Mouse (Mus musculus): ENCODE results near the gene Creb3l2.
"Not testable (repeated sequence)": the region's sequence is repeated elsewhere in the genome, so short reads cannot be mapped to it uniquely, and the experiment has no call there.

The Creb3l2 gene

GRCm38 (mm10) chr6:37442041-37442667, at the start of gene Creb3l2:
Creb3l2 (minus strand) TSS chr6:37442146.
- peak; percentile 98 for DNase-seq (ENCODE audit: low read depth)

GRCm38 (mm10) chr6:37486502-37486901, 44.6 kb upstream of the Creb3l2 start:
- DNase-seq (ENCODE audit: low read depth) = no peak

- DNase-seq (ENCODE audit: low read depth) = no peak
Measured at GRCm38 (mm10) chr6:37484588-37485070, 42.7 kb upstream of the Creb3l2 start.

- peak; percentile 31 for DNase-seq (ENCODE audit: low read depth)
Measured at GRCm38 (mm10) chr6:37483262-37483661, 41.3 kb upstream of the Creb3l2 start.

- no peak for DNase-seq (ENCODE audit: low read depth)
Measured at GRCm38 (mm10) chr6:37481147-37481546, 39.2 kb upstream of the Creb3l2 start.

- DNase-seq (ENCODE audit: low read depth) = no peak
Measured at GRCm38 (mm10) chr6:37480008-37480407, 38.1 kb upstream of the Creb3l2 start.

GRCm38 (mm10) chr6:37478481-37478880, 36.5 kb upstream of the Creb3l2 start:
- no peak for DNase-seq (ENCODE audit: low read depth)

- DNase-seq (ENCODE audit: low read depth) = peak; percentile 6
Measured at GRCm38 (mm10) chr6:37473674-37474342, 31.9 kb upstream of the Creb3l2 start.

- no peak for DNase-seq (ENCODE audit: low read depth)
Measured at GRCm38 (mm10) chr6:37470216-37470615, 28.3 kb upstream of the Creb3l2 start.

GRCm38 (mm10) chr6:37465847-37466246, 23.9 kb upstream of the Creb3l2 start:
- no peak for DNase-seq (ENCODE audit: low read depth)

GRCm38 (mm10) chr6:37465356-37465755, 23.4 kb upstream of the Creb3l2 start:
- no peak for DNase-seq (ENCODE audit: low read depth)

GRCm38 (mm10) chr6:37464585-37464984, 22.6 kb upstream of the Creb3l2 start:
- no peak for DNase-seq (ENCODE audit: low read depth)

- DNase-seq (ENCODE audit: low read depth) = not testable (repeated sequence)
Measured at GRCm38 (mm10) chr6:37463517-37464482, 21.9 kb upstream of the Creb3l2 start.

GRCm38 (mm10) chr6:37460681-37461080, 18.7 kb upstream of the Creb3l2 start:
- no peak for DNase-seq (ENCODE audit: low read depth)

- DNase-seq (ENCODE audit: low read depth) = not testable (repeated sequence)
Measured at GRCm38 (mm10) chr6:37459656-37460055, 17.7 kb upstream of the Creb3l2 start.

- no peak for DNase-seq (ENCODE audit: low read depth)
Measured at GRCm38 (mm10) chr6:37457990-37458655, 16.2 kb upstream of the Creb3l2 start.

- no peak for DNase-seq (ENCODE audit: low read depth)
Measured at GRCm38 (mm10) chr6:37455540-37455939, 13.6 kb upstream of the Creb3l2 start.

GRCm38 (mm10) chr6:37453047-37453446, 11.1 kb upstream of the Creb3l2 start:
- DNase-seq (ENCODE audit: low read depth) = no peak

- DNase-seq (ENCODE audit: low read depth) = no peak
Measured at GRCm38 (mm10) chr6:37451664-37452063, 9.7 kb upstream of the Creb3l2 start.

- DNase-seq (ENCODE audit: low read depth) = peak; percentile 30
Measured at GRCm38 (mm10) chr6:37447704-37448466, 5.9 kb upstream of the Creb3l2 start.

GRCm38 (mm10) chr6:37442781-37443180, 835 bp upstream of the Creb3l2 start:
- no peak for DNase-seq (ENCODE audit: low read depth)

Data from c-Kit-positive CD71-positive TER-119-negative erythroid progenitor cells, embryonic 14.5 days (primary cell).